Mouse (Mus musculus): Measurements from ENCODE around the gene Nars2. TPM values are rescaled to one million over a fixed set of nuclear protein-coding genes. Genes with fewer than 3 reads are reported as not detected.
A peak's percentile ranks its signal among the peaks of the same experiment; 100 is the strongest.

Nars2 gene
- total and polyA plus RNA-seq, 3 experiments = 12.1 to 19.1 (median 14.6) TPM

DNA sequence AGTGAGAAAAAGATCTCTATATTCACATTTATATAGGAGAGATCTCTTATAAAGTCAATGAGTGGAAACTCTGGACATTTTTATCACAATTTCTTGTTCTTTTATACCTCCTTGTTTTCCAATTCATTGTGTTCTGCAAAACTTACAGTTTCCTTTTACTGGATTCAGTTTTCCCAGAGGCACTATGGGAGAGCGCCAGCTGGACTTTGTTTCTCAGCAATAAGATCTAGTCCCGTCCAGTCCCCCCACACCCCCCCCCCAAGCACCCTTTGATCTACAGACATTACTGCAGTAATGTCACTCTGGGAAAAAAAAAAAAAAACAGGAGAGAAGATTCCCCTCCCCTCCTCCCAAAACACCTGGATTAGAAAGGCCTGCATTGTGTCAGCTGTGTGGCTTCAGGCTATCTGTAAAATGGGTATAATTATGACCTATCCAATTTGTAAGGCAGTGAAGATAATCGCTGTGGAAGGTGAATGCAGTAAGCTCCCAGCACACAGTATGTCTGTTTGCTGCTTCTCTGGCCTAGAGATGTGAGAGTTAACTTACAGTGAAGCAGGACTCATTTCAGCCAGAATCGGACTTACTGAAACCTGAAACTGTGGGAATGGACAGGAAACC lies 129.4 kb downstream of the Nars2 start:
- in situ Hi-C loops (cut with MboI; ENCODE audit: low pct_ligation_motif_present, low pct_unique_long_range_greater_than_20kb, low sequenced_read_pairs) (loop anchor here (5.0 to 10.0 kb wide), 2 partner anchors 108 to 214 kb away; no protein-coding TSS in a partner anchor), dilution Hi-C loops (cut with MboI; ENCODE audit: extremely low pct_ligation_motif_present, extremely low pct_unique_long_range_greater_than_20kb, low sequenced_read_pairs) (no loop called here)
- Histone ChIP-seq H3K79me2 (replicated peaks; ENCODE audit: control insufficient read depth, extremely low read depth, insufficient read depth, poor library complexity, severe bottlenecking) (no peaks in the 10 kb centered on the region), H3K9me3 (replicated peaks; ENCODE audit: low read length) (no peaks in the 10 kb centered on the region), H3K36me3 (replicated peaks in 1 of 2; ENCODE audit: control insufficient read depth in 1 of 2, insufficient read depth in 1 of 2, low read length in 1 of 2) (no peaks in the 10 kb centered on the region), H3K4me1 (ENCODE audit: control insufficient read depth in 1 of 2, insufficient read depth in 2 of 2) (peaks cover 0 to 12% of the 10 kb centered on the region in 2 experiments; a peak in 2 of 4 replicates), H3K4me2 (ENCODE audit: insufficient read depth, low read depth, poor library complexity, severe bottlenecking) (peak overlapping the region; percentile 98; the same call in 1 of the 2 replicates), H3K9ac (ENCODE audit: insufficient read depth, low read depth) (no peak overlapping the region), H3K27me3 (replicated peaks) (peaks cover 13% of the 10 kb centered on the region), H3K4me3 (replicated peaks in 1 of 3; ENCODE audit: low read depth in 2 of 3, low read length in 2 of 3, poor library complexity in 1 of 3) (peak overlapping the region in 2 of 3 experiments; percentile 64 to 92), H3K27ac (ENCODE audit: insufficient read depth, low read depth) (no peak overlapping the region)
- no peak for DNase-seq (ENCODE audit: extremely low read depth)
- TF ChIP-seq TBP (conservative IDR thresholded peaks at IDR 0.05; ENCODE audit: low read depth, low read length) = no peak
- TF ChIP-seq CHD2 (IDR thresholded peaks at IDR 0.05; ENCODE audit: low read length) = no peak
- no peak for TF ChIP-seq SIN3A (IDR thresholded peaks at IDR 0.05; ENCODE audit: low read length)
- TF ChIP-seq GABPA (IDR thresholded peaks at IDR 0.05; ENCODE audit: insufficient replicate concordance, low read depth, low read length) = no peak
- TF ChIP-seq ZC3H11A (IDR thresholded peaks at IDR 0.05; ENCODE audit: low read depth, low read length) = no peak
- no peak for TF ChIP-seq ZMIZ1 (IDR thresholded peaks at IDR 0.05; ENCODE audit: low read depth, low read length)
- TF ChIP-seq E2F4 (IDR thresholded peaks at IDR 0.05; ENCODE audit: insufficient replicate concordance, low read depth, low read length) = no peak
- TF ChIP-seq BHLHE40 (IDR thresholded peaks at IDR 0.05; ENCODE audit: low read depth, low read length) = no peak
- no peak for TF ChIP-seq ZNF384 (IDR thresholded peaks at IDR 0.05; ENCODE audit: low read depth, low read length)

- in situ Hi-C loops (cut with MboI; ENCODE audit: low pct_ligation_motif_present, low pct_unique_long_range_greater_than_20kb, low sequenced_read_pairs) = loop anchor here (5.0 to 10.0 kb wide), 2 partner anchors 109 to 213 kb away; no protein-coding TSS in a partner anchor
- dilution Hi-C loops (cut with MboI; ENCODE audit: extremely low pct_ligation_motif_present, extremely low pct_unique_long_range_greater_than_20kb, low sequenced_read_pairs) = no loop called here
- peak; percentile 30; the same call in 1 of the 2 replicates for TF ChIP-seq NRF1 (IDR thresholded peaks at IDR 0.05; ENCODE audit: low read depth, low read length)
- TF ChIP-seq MAX (IDR thresholded peaks at IDR 0.05; ENCODE audit: low read length) = no peak
- no peaks in the 10 kb centered on the region for H3K36me3 ChIP-seq (replicated peaks in 1 of 2; ENCODE audit: control insufficient read depth in 1 of 2, insufficient read depth in 1 of 2, low read length in 1 of 2)
- H3K79me2 ChIP-seq (replicated peaks; ENCODE audit: control insufficient read depth, extremely low read depth, insufficient read depth, poor library complexity, severe bottlenecking) = no peaks in the 10 kb centered on the region
- peaks cover 0 to 12% of the 10 kb centered on the region in 2 experiments; a peak in 2 of 4 replicates for H3K4me1 ChIP-seq (ENCODE audit: control insufficient read depth in 1 of 2, insufficient read depth in 2 of 2)
- peaks cover 13% of the 10 kb centered on the region for H3K27me3 ChIP-seq (replicated peaks)
- no peaks in the 10 kb centered on the region for H3K9me3 ChIP-seq (replicated peaks; ENCODE audit: low read length)
- no peak within 1 kb of the TSS for H3K27ac ChIP-seq (ENCODE audit: insufficient read depth, low read depth)
- peak within 1 kb of the TSS; percentile 34 to 92 (median 64) for H3K4me3 ChIP-seq (replicated peaks in 1 of 3; ENCODE audit: low read depth in 2 of 3, low read length in 2 of 3, poor library complexity in 1 of 3)
- DNase-seq (ENCODE audit: extremely low read depth) = no peak
- peak within 1 kb of the TSS; percentile 59 for H3K9ac ChIP-seq (ENCODE audit: insufficient read depth, low read depth)
- H3K4me2 ChIP-seq (ENCODE audit: insufficient read depth, low read depth, poor library complexity, severe bottlenecking) = peak within 1 kb of the TSS; percentile 98
Measured at GRCm38 (mm10) chr7:97081242-97081958, 130.1 kb downstream of the Nars2 start, which contains the start of gene Gab2. Gene Gab2, plus strand, starts transcription at chr7:97081586.

All from CH12.LX (cell line).